Comparison of ENCODE assay signal across 14 mouse cellular contexts in the genomic region with DNA sequence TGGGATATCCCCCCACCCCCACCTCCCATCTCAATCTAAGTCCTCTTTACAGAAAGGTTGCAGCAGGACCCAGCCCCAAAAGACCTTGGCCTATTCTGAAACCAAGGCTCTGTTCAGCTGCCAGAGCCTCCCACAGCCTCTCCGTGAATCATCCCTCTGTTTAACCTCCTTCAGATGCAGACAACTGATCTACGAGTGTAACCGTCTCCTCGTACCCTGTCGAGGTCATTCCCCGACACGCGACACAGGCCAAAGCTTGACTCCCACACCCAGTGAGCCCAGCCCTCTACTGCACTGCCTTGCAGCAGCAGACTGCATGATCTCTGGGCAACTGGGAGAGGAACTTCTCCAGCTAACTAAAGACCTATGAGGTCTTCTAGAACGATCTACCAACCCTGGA. TPM values are rescaled to one million over a fixed set of nuclear protein-coding genes. Genes with fewer than 3 reads are reported as not detected.
DNase-seq lines count a peak whose midpoint lies in the region; ATAC-seq and TF ChIP-seq lines count a peak whose summit lies in the region.
"Had no signal": no experiment of that assay in that cellular context is flagged by ENCODE, and none has a peak within 500 bp of the region (broad histone marks: within the 10 kb centered on the region; RNA-seq: fewer than 3 reads in every experiment).

No protein-coding gene starts in this region.

- peaks cover 49% of the 10 kb centered on the region for H3K4me1 ChIP-seq in limb, embryonic 12.5 days (replicated peaks)
- peaks cover 13% of the 10 kb centered on the region for H3K4me1 ChIP-seq in liver, embryonic 11.5 days (replicated peaks; ENCODE audit: control insufficient read depth, insufficient read depth, low read length)

- H3K27ac ChIP-seq in layer of hippocampus, adult 2 months = peak overlapping the region; percentile 46; the same call in 1 of the 2 replicates
- 0 out of 2 replicates have a peak overlapping the region, but pooled peaks have one; percentile 9 for H3K27ac ChIP-seq in limb, embryonic 12.5 days
- H3K27ac ChIP-seq in liver, embryonic 11.5 days (ENCODE audit: low read depth, low read length) = no peak overlapping the region
- H3K27ac ChIP-seq: gastrocnemius, adult 2 months; heart, embryonic 15.5 days; midbrain, embryonic 12.5 days had no signal

- H3K36me3 ChIP-seq in limb, embryonic 12.5 days = peaks cover 14% of the 10 kb centered on the region
- H3K36me3 ChIP-seq in liver, embryonic 11.5 days (ENCODE audit: control insufficient read depth, insufficient read depth, low read length) = no peaks in the 10 kb centered on the region
- H3K36me3 ChIP-seq: heart, embryonic 15.5 days had no signal

- H3K9me3 ChIP-seq in limb, embryonic 12.5 days = no peaks in the 10 kb centered on the region
- H3K9me3 ChIP-seq in liver, embryonic 11.5 days (ENCODE audit: control insufficient read depth, low read length) = no peaks in the 10 kb centered on the region
- H3K9me3 ChIP-seq: heart, embryonic 15.5 days; midbrain, embryonic 12.5 days had no signal

- TF ChIP-seq CTCF in layer of hippocampus, adult 2 months (conservative IDR thresholded peaks at IDR 0.05) = no peak

- no peak for ATAC-seq in limb, embryonic 12.5 days (ENCODE audit: insufficient number of reproducible peaks, insufficient read depth, low FRiP score, low TSS enrichment, low read depth)
- no peak for ATAC-seq in liver, embryonic 11.5 days (replicated peaks; ENCODE audit: low FRiP score)

- no peak for DNase-seq in layer of hippocampus, adult 2 months (ENCODE audit: low spot score in 2 of 2)
- no peak for DNase-seq in layer of hippocampus, adult 11-12 months (ENCODE audit: low spot score)
- peak; percentile 18 for DNase-seq in NIH3T3 (ENCODE audit: low read depth)
- DNase-seq in adrenal gland, postnatal 10 days = peak; percentile 84
- DNase-seq in thymus, adult 18-20 months = no peak
- DNase-seq in liver, embryonic 11.5 days (ENCODE audit: low spot score) = no peak
- DNase-seq: gastrocnemius, adult 2 months; kidney, adult 18-20 months; layer of hippocampus, adult 9-11 months; lung, postnatal 10 days; right cerebral cortex, postnatal 4 days had no signal

- WGBS in limb, embryonic 12.5 days = 52% methylated on average over 9 of the region's 9 CpGs
- 47% methylated on average over 9 of the region's 9 CpGs for whole genome bisulfite sequencing in liver, embryonic 11.5 days

- H3K4me2 ChIP-seq in limb, embryonic 12.5 days = peak overlapping the region; percentile 26
- no peak overlapping the region for H3K4me2 ChIP-seq in liver, embryonic 11.5 days
- H3K4me2 ChIP-seq: heart, embryonic 15.5 days; midbrain, embryonic 12.5 days had no signal

- 0 out of 2 replicates have a peak overlapping the region, but pooled peaks have one; percentile 9 for H3K9ac ChIP-seq in limb, embryonic 12.5 days (replicated peaks)
- no peak overlapping the region for H3K9ac ChIP-seq in liver, embryonic 11.5 days (ENCODE audit: low read depth, low read length)
- H3K9ac ChIP-seq: heart, embryonic 15.5 days; midbrain, embryonic 12.5 days had no signal

- no peak overlapping the region; the same call in 1 of the 2 replicates for H3K4me3 ChIP-seq in layer of hippocampus, adult 2 months
- H3K4me3 ChIP-seq in limb, embryonic 12.5 days (replicated peaks) = no peak overlapping the region
- no peak overlapping the region for H3K4me3 ChIP-seq in liver, embryonic 11.5 days (ENCODE audit: low read depth, low read length)
- H3K4me3 ChIP-seq: gastrocnemius, adult 2 months; heart, embryonic 15.5 days; midbrain, embryonic 12.5 days had no signal

- H3K27me3 ChIP-seq in limb, embryonic 12.5 days = no peaks in the 10 kb centered on the region
- H3K27me3 ChIP-seq in liver, embryonic 11.5 days (replicated peaks; ENCODE audit: control insufficient read depth, insufficient read depth, low read length) = no peaks in the 10 kb centered on the region
- H3K27me3 ChIP-seq: heart, embryonic 15.5 days had no signal

RNA-seq across cellular contexts. Expression of gene Tiam1, which starts 3.9 kb away (rescaled TPM):
- 100 to 1,000 TPM; 124 to 125 TPM for total RNA-seq in layer of hippocampus, adult 2 months (2021)
- 10 to 100 TPM; 47.3 to 50.3 TPM for total RNA-seq in adrenal gland, postnatal 10 days (2021)
- polyA plus RNA-seq in limb, embryonic 12.5 days (2016; fragmentation: Nextera tagmentation; extraction: Ambion mirVana) = 49.5 and 59.7 TPM in 2 replicates
- 10.7 and 17.2 TPM in 2 replicates for polyA plus RNA-seq in liver, embryonic 11.5 days (2014; fragmentation: Nextera tagmentation; extraction: Ambion mirVana)

Comparison
In these comparisons a context has a peak if more than half of its experiments do, and no peak if none do; other contexts are left out.
1. DNase-seq: peak in NIH3T3 (single experiment) and adrenal gland, postnatal 10 days (single experiment); none in layer of hippocampus, adult 2 months (0 of 2), layer of hippocampus, adult 11-12 months (single experiment), thymus, adult 18-20 months (0 of 2) and liver, embryonic 11.5 days (single experiment).